Mouse (Mus musculus) monocyte, adult 5-6 weeks (primary cell): ENCODE measurements around the gene Tex33. TPM values are rescaled to one million over a fixed set of nuclear protein-coding genes. Genes with fewer than 3 reads are reported as not detected.
"Not testable (repeated sequence)": the region's sequence is repeated elsewhere in the genome, so short reads cannot be mapped to it uniquely, and the experiment has no call there.

Source experiments
- ATAC-seq: fragments of 153-309, 156-312 bp; replicated peaks from 2 replicates; pipeline ENCODE4 v1.8.0; 2017; ENCODE audit warnings: mild to moderate bottlenecking; ENCODE audit not compliant: low TSS enrichment, insufficient number of reproducible peaks, severe bottlenecking, poor library complexity, low FRiP score
- total RNA-seq: library from RNA; stranded (forward); fragments of 200-1000, 200-491, 200-594 nt; gene quantifications from 3 replicates; pipeline ENCODE4 v1.2.3, GENCODE M21; 2017

Gene Tex33
- total RNA-seq, 1 experiment from 2014 or later = not detected

GRCm38 (mm10) chr15:78383450-78384219 lies 12.1 kb downstream of the Tex33 start:
- no peak for ATAC-seq

GRCm38 (mm10) chr15:78382115-78382514 lies 13.6 kb downstream of the Tex33 start:
- ATAC-seq = no peak

GRCm38 (mm10) chr15:78380741-78381140 lies 15.0 kb downstream of the Tex33 start:
- ATAC-seq = no peak

GRCm38 (mm10) chr15:78380208-78380607 lies 15.5 kb downstream of the Tex33 start:
- no peak for ATAC-seq

- ATAC-seq = no peak
Measured at GRCm38 (mm10) chr15:78378556-78378955, 17.2 kb downstream of the Tex33 start.

- no peak for ATAC-seq
Measured at GRCm38 (mm10) chr15:78377859-78378258, 17.9 kb downstream of the Tex33 start.

- no peak for ATAC-seq
Measured at GRCm38 (mm10) chr15:78374204-78374603, 21.5 kb downstream of the Tex33 start.

- ATAC-seq = no peak
Measured at GRCm38 (mm10) chr15:78372796-78373195, 22.9 kb downstream of the Tex33 start.

GRCm38 (mm10) chr15:78369641-78370040 lies 26.1 kb downstream of the Tex33 start:
- no peak for ATAC-seq

GRCm38 (mm10) chr15:78368926-78369346 lies 26.8 kb downstream of the Tex33 start:
- ATAC-seq = peak; percentile 81

GRCm38 (mm10) chr15:78367811-78368210 lies 27.9 kb downstream of the Tex33 start:
- ATAC-seq = no peak

- ATAC-seq = no peak
Measured at GRCm38 (mm10) chr15:78366875-78367274, 28.8 kb downstream of the Tex33 start.

GRCm38 (mm10) chr15:78365916-78366315 lies 29.8 kb downstream of the Tex33 start:
- no peak for ATAC-seq

GRCm38 (mm10) chr15:78355548-78355947 lies 40.2 kb downstream of the Tex33 start:
- peak; percentile 60; the same call in 1 of the 2 replicates for ATAC-seq

GRCm38 (mm10) chr15:78354958-78355357 lies 40.8 kb downstream of the Tex33 start:
- no peak for ATAC-seq

GRCm38 (mm10) chr15:78351586-78352165 lies 44.0 kb downstream of the Tex33 start:
- no peak for ATAC-seq

GRCm38 (mm10) chr15:78344567-78344966 lies 51.1 kb downstream of the Tex33 start:
- ATAC-seq = no peak

GRCm38 (mm10) chr15:78343683-78344082 lies 52.0 kb downstream of the Tex33 start:
- no peak for ATAC-seq

- not testable (repeated sequence) for ATAC-seq
Measured at GRCm38 (mm10) chr15:78340919-78341318, 54.8 kb downstream of the Tex33 start.
